Mouse (Mus musculus) liver, embryonic 14.5 days (tissue): ENCODE measurements around the gene Hcfc2. TPM values are rescaled to one million over a fixed set of nuclear protein-coding genes. Genes with fewer than 3 reads are reported as not detected.

ENCODE experiments used
- ATAC-seq: fragments of 200-750 bp; cut with Nextera tagmentation; 2 replicates; pipeline ENCODE4 v1.8.0; 2017; ENCODE audit warnings: moderate number of reproducible peaks, mild to moderate bottlenecking, moderate library complexity; ENCODE audit not compliant: insufficient read depth
- DNase-seq, 3 experiments: peaks; one replicate each; pipeline ENCODE4 v3.0.0-alpha.2; 2012 to 2013; ENCODE audit warnings: low read depth in 3 of 3, low spot score in 3 of 3
- H3K27ac ChIP-seq: fragments of 300-500 bp; sonication (generic); 2 replicates; pipeline ENCODE4 v1.5.1; 2014; ENCODE audit warnings: moderate library complexity, mild to moderate bottlenecking, control low read depth, inconsistent platforms
- H3K27me3 ChIP-seq: fragments of 300-500 bp; sonication (generic); 2 replicates; pipeline ENCODE4 v1.6.1; 2014; ENCODE audit warnings: mild to moderate bottlenecking, low read length, moderate library complexity; ENCODE audit not compliant: control insufficient read depth, insufficient read depth
- H3K36me3 ChIP-seq: fragments of 300-500 bp; sonication (generic); replicated peaks from 2 replicates; pipeline ENCODE4 v1.6.1; 2014; ENCODE audit warnings: low read depth; ENCODE audit not compliant: control insufficient read depth, insufficient read depth
- H3K4me1 ChIP-seq, 2 experiments: fragments of 200-500 bp in 1 of 2; fragments of 300-500 bp in 1 of 2; sonication (generic) in 1 of 2; replicated peaks; 2 replicates each; pipeline ENCODE4 v1.6.1; 2012 to 2014; ENCODE audit warnings: antibody characterized with exemption in 1 of 2, inconsistent platforms in 1 of 2, low read length in 1 of 2; ENCODE audit not compliant: control insufficient read depth in 2 of 2, insufficient read depth in 2 of 2
- H3K4me2 ChIP-seq: fragments of 300-500 bp; sonication (generic); 2 replicates; pipeline ENCODE4 v1.6.1; 2014; ENCODE audit warnings: low read depth, mild to moderate bottlenecking, control low read depth, moderate library complexity
- H3K4me3 ChIP-seq, 2 experiments: fragments of 200-500 bp in 1 of 2; fragments of 300-500 bp in 1 of 2; sonication (generic) in 1 of 2; 2 replicates each; pipeline ENCODE4 v1.5.1; 2012 to 2014; ENCODE audit warnings: low read depth in 2 of 2, low read length in 2 of 2, mild to moderate bottlenecking in 2 of 2, control low read depth in 1 of 2, inconsistent platforms in 1 of 2, moderate library complexity in 1 of 2; ENCODE audit not compliant: insufficient read depth in 1 of 2
- H3K9ac ChIP-seq: fragments of 300-500 bp; sonication (generic); replicated peaks from 2 replicates; pipeline ENCODE4 v1.6.1; 2014; ENCODE audit warnings: mild to moderate bottlenecking, control low read depth, moderate library complexity
- H3K9me3 ChIP-seq: fragments of 300-500 bp; sonication (generic); 2 replicates; pipeline ENCODE4 v1.6.1; 2016; ENCODE audit warnings: low read length, mixed read lengths; ENCODE audit not compliant: control insufficient read depth
- CTCF ChIP-seq: IDR thresholded peaks from 2 replicates; pipeline ENCODE4 v1.5.1; 2016; ENCODE audit warnings: antibody characterized with exemption, low read depth, control low read depth
- EP300 ChIP-seq: IDR thresholded peaks from 2 replicates; pipeline ENCODE4 v1.6.1; 2016; ENCODE audit warnings: antibody characterized with exemption, low read depth
- WGBS: fragments of 180-500 bp; shearing (Covaris S2); extraction: QIAGEN DNeasy Blood & Tissue Kit; methylation state at CpG from one replicate; pipeline ENCODE4 v1.1.7; 2014; ENCODE audit not compliant: insufficient replicate concordance; 5-methylcytosine and 5-hydroxymethylcytosine counted together
- polyA plus RNA-seq, 2 experiments: library from polyadenylated mRNA; depleted of rRNA in 1 of 2; stranded (reverse) in 1 of 2; unstranded in 1 of 2; fragments of >200 nt; fragmentation: Nextera tagmentation in 1 of 2; extraction: Ambion mirVana in 1 of 2; gene quantifications; 2 replicates each; pipeline versions ENCODE4 v1.2.1 to v1.2.3; 2012 to 2014

Hcfc2 gene
- polyA plus RNA-seq, 2 experiments, result 6.5 to 10.7 TPM

DNA sequence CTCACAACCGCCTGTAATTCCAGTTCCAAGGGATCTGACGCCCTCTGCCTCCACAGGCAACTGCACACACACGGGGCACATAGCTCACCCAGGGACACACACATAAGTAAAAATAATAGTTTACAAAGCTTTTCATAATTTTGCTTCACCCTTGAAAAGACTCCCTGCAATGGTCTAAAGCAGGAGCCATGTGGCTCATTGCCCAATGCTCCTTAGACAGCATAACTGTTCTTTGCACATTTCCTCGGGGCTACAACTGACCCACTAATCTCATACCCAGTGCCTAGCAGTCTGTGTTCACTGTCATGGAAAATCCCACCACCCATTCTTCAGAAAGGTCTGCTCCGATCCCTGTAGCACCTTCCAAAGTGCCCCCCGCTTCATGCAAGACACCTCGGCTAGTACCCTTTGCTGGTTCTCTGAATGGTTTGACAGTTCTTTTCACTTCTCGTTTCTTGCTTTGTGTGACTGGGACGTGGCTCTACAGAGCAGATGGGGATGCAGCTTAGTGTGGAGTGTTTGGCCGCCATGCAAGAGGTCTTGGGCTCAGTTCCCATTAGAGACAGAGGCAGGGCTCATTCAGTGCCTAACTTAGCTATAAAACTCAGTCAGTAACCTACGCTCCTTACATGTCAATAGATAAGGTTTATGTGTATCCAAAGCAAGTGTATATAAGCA, 59.4 kb downstream of the Hcfc2 start:
- no peak overlapping the region for H3K9ac ChIP-seq
- H3K9me3 ChIP-seq, result no peaks in the 10 kb centered on the region
- H3K4me3 ChIP-seq, result no peak overlapping the region
- no peak for DNase-seq
- no peaks in the 10 kb centered on the region for H3K27me3 ChIP-seq
- no peak for TF ChIP-seq CTCF
- no peak for TF ChIP-seq EP300
- 85% methylated on average over 11 of the region's 11 CpGs for WGBS
- H3K4me2 ChIP-seq, result no peak overlapping the region
- no peak overlapping the region for H3K27ac ChIP-seq
- peaks cover 0 to 14% of the 10 kb centered on the region in 2 experiments; a peak in 2 of 4 replicates for H3K4me1 ChIP-seq
- no peak for ATAC-seq
- peaks cover 85% of the 10 kb centered on the region for H3K36me3 ChIP-seq

DNA sequence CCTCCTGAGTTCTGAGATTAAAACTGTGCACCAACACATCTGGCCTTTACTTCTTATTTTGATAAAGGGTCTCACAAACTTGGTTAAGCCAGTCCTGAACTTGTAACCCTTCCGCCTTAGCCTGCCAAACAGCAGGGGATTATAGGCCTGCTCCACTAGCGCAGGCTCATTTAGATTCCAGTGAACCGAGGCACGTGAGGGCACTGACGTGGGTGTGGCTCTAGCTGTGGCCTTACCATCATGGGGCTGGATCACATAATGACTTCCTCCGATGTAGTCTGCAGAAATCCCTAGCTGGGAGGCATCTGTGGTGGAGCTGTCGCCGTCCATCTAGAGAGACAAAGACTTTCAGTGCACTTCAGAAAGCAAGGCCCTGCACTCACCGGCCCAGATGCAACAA, 60.5 kb downstream of the Hcfc2 start:
- 90% methylated on average over 9 of the region's 9 CpGs for WGBS
- peaks cover 85% of the 10 kb centered on the region for H3K36me3 ChIP-seq
- no peak overlapping the region for H3K4me3 ChIP-seq
- no peak overlapping the region for H3K27ac ChIP-seq
- H3K4me1 ChIP-seq, result peaks cover 0 to 21% of the 10 kb centered on the region in 2 experiments; a peak in 2 of 4 replicates
- H3K27me3 ChIP-seq, result no peaks in the 10 kb centered on the region
- TF ChIP-seq EP300, result no peak
- no peak for TF ChIP-seq CTCF
- DNase-seq (no peak), ATAC-seq (no peak)
- no peak overlapping the region for H3K4me2 ChIP-seq
- H3K9ac ChIP-seq, result no peak overlapping the region
- no peaks in the 10 kb centered on the region for H3K9me3 ChIP-seq

DNA sequence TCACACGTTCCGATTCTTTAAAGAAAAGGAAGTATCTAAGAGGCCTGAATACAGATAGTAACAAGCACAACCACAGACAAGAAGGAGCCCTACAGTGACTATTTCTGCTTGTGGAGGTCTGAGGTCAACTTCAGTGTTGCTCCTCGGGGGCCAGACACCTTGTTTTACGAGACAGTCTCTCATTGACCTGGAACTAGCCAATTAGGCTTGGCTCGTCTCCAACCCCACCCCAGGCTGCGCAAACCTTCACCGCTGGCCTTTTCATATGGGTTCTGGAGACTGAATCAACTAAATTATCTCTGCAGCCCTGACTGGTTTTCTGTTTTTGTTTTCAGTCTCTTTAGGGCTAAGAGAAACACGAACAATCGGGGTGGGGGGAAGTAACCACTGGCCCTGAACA, 61.4 kb downstream of the Hcfc2 start:
- DNase-seq (no peak), ATAC-seq (no peak)
- Histone ChIP-seq H3K4me2 (no peak overlapping the region), H3K36me3 (peaks cover 77% of the 10 kb centered on the region), H3K27me3 (no peaks in the 10 kb centered on the region), H3K27ac (no peak overlapping the region), H3K4me1 (peaks cover 2 to 23% of the 10 kb centered on the region in 2 experiments; a peak in 3 of 4 replicates), H3K4me3 (no peak overlapping the region), H3K9ac (no peak overlapping the region), H3K9me3 (no peaks in the 10 kb centered on the region)
- WGBS, result 64% methylated on average over 9 of the region's 9 CpGs
- TF ChIP-seq EP300 (no peak), CTCF (no peak)

DNA sequence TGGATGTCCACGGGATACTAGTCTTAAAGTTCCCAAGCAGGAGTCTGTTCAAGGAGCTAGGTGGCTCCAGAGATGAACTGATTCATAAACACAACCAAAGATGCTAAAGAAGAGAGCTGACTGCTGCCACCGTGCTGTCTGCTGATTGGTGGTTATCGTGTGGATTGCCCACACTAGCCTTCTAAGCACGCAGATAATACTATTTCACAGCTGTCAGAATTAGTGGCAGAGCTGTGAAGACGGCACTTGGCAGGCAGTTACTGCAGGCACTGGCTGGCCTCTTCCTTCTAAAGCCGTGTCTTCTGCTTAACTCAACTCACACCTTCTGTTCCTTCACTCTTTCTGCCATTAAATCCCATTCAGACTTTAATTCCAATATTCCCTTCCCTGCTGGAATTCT, 62.4 kb downstream of the Hcfc2 start:
- TF ChIP-seq EP300 (no peak), CTCF (no peak)
- H3K4me1 ChIP-seq, result peaks cover 4 to 26% of the 10 kb centered on the region in 2 experiments; a peak in 3 of 4 replicates

DNA sequence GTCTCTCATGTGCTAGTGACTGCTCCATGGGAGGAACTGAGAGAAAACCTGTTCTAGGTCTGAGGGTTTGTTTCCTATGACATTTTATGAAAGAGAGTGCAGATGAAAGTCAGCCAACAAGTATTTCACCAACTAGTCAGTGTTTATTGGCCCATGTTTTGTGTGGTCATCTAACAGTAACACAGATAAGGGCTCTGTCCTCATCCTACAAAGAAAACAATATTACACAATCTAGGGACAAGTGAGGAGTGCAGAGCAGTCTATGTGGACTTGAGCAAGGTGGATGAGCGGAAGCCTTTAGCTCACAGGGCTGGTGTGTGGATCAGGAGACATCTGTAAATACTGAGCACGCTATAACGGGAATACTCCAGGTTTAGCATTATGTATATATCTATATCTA, 62.9 kb downstream of the Hcfc2 start:
- WGBS, result 85% methylated on average over 3 of the region's 3 CpGs
- TF ChIP-seq EP300 (no peak), CTCF (no peak)
- Histone ChIP-seq H3K4me3 (no peak overlapping the region), H3K9me3 (no peaks in the 10 kb centered on the region), H3K36me3 (peaks cover 62% of the 10 kb centered on the region), H3K27ac (no peak overlapping the region; the same call in 1 of the 2 replicates), H3K4me1 (peaks cover 4 to 26% of the 10 kb centered on the region in 2 experiments; a peak in 3 of 4 replicates), H3K9ac (no peak overlapping the region), H3K4me2 (no peak overlapping the region), H3K27me3 (no peaks in the 10 kb centered on the region)
- DNase-seq (no peak), ATAC-seq (no peak)

More for the DNA sequence above, 62.4 kb downstream of the Hcfc2 start:
- Histone ChIP-seq H3K4me3 (no peak overlapping the region), H3K36me3 (peaks cover 67% of the 10 kb centered on the region), H3K9me3 (no peaks in the 10 kb centered on the region), H3K27ac (no peak overlapping the region; the same call in 1 of the 2 replicates), H3K27me3 (no peaks in the 10 kb centered on the region), H3K9ac (no peak overlapping the region), H3K4me2 (no peak overlapping the region)
- 75% methylated on average over 6 of the region's 6 CpGs for WGBS
- no peak for ATAC-seq
- DNase-seq, result no peak
